Mouse (Mus musculus) forebrain, embryonic 14.5 days (tissue): ENCODE results near the gene Fbxw2. TPM values are rescaled to one million over a fixed set of nuclear protein-coding genes. Genes with fewer than 3 reads are reported as not detected.

Experiments used
- ATAC-seq: fragments of 200-750 bp; cut with Nextera tagmentation; 2 replicates; pipeline ENCODE4 v1.8.0; 2017; ENCODE audit warnings: mild to moderate bottlenecking, moderate library complexity
- DNase-seq: peaks from one replicate; pipeline ENCODE4 v3.0.0-alpha.2; 2015; ENCODE audit warnings: low spot score
- H3K27ac ChIP-seq: fragments of 300-500 bp; sonication (generic); 2 replicates; pipeline ENCODE4 v1.5.1; 2014; ENCODE audit warnings: low read depth, mild to moderate bottlenecking, control low read depth, low read length, moderate library complexity
- H3K27me3 ChIP-seq: fragments of 300-500 bp; sonication (generic); replicated peaks from 2 replicates; pipeline ENCODE4 v1.6.1; 2014; ENCODE audit warnings: low read length, control low read depth, mixed read lengths; ENCODE audit not compliant: control insufficient read depth, insufficient read depth
- H3K36me3 ChIP-seq: fragments of 300-500 bp; sonication (generic); 2 replicates; pipeline ENCODE4 v1.6.1; 2014; ENCODE audit warnings: low read length, control low read depth; ENCODE audit not compliant: control insufficient read depth, insufficient read depth
- H3K4me1 ChIP-seq: fragments of 300-500 bp; sonication (generic); 2 replicates; pipeline ENCODE4 v1.6.1; 2014; ENCODE audit warnings: antibody characterized with exemption, low read length, control low read depth; ENCODE audit not compliant: control insufficient read depth, insufficient read depth
- H3K4me2 ChIP-seq: fragments of 300-500 bp; sonication (generic); 2 replicates; pipeline ENCODE4 v1.6.1; 2014; ENCODE audit warnings: mild to moderate bottlenecking, control low read depth, low read length
- H3K4me3 ChIP-seq: fragments of 300-500 bp; sonication (generic); 2 replicates; pipeline ENCODE4 v1.5.1; 2014; ENCODE audit warnings: low read depth, low read length, control low read depth
- H3K9ac ChIP-seq: fragments of 300-500 bp; sonication (generic); 2 replicates; pipeline ENCODE4 v1.6.1; 2014; ENCODE audit warnings: mild to moderate bottlenecking, low read length, control low read depth, moderate library complexity
- H3K9me3 ChIP-seq: fragments of 300-500 bp; sonication (generic); replicated peaks from 2 replicates; pipeline ENCODE4 v1.6.1; 2016; ENCODE audit warnings: low read length, control low read depth, mixed read lengths; ENCODE audit not compliant: control insufficient read depth
- WGBS: fragments of 180-500 bp; shearing (Covaris S2); extraction: QIAGEN DNeasy Blood & Tissue Kit; methylation state at CpG from one replicate; pipeline ENCODE4 v1.1.7; 2014; 5-methylcytosine and 5-hydroxymethylcytosine counted together
- polyA plus RNA-seq: library from polyadenylated mRNA; unstranded; fragments of >200 nt; fragmentation: Nextera tagmentation; extraction: Ambion mirVana; gene quantifications from 2 replicates; pipeline ENCODE4 v1.2.1, GENCODE M21; 2014

Gene Fbxw2
- polyA plus RNA-seq, 1 experiment from 2014 or later, result 78.6 TPM

- Histone ChIP-seq H3K27ac (peak within 1 kb of the TSS; percentile 94), H3K9ac (peak within 1 kb of the TSS; percentile 94), H3K4me3 (peak within 1 kb of the TSS; percentile 90), H3K4me2 (peak within 1 kb of the TSS; percentile 68), H3K27me3 (no peaks in the 10 kb centered on the region), H3K9me3 (no peaks in the 10 kb centered on the region), H3K36me3 (no peaks in the 10 kb centered on the region), H3K4me1 (peaks cover 8% of the 10 kb centered on the region)
- peak; percentile 65 for DNase-seq
- 1% methylated on average over 13 of the region's 14 CpGs for WGBS
- peak; percentile 41; the same call in 1 of the 2 replicates for ATAC-seq
These were observed 71.4 kb downstream of the Fbxw2 start, which contains the start of gene Gapvd1 for GRCm38 (mm10) chr2:34754551-34755358. Gene Gapvd1, minus strand, starts transcription at chr2:34755232.

Other genes with a start within 250 kb of the Fbxw2 start
- 100 and 105 TPM in 2 replicates for gene Gapvd1, start 71.1 kb downstream of the Fbxw2 start, polyA plus RNA-seq
- gene Hspa5, start 54.3 kb downstream of the Fbxw2 start, polyA plus RNA-seq, result 384 and 454 TPM in 2 replicates
- 26.9 and 29.3 TPM in 2 replicates for gene Rabepk, start 26.4 kb downstream of the Fbxw2 start, polyA plus RNA-seq
- gene Gm34653, start 6.7 kb upstream of the Fbxw2 start, polyA plus RNA-seq, result not detected in 2 replicates
- 0.08 and 0.16 TPM in 2 replicates for gene Cutal, start 48.1 kb upstream of the Fbxw2 start, polyA plus RNA-seq
- gene Psmd5, start 48.7 kb upstream of the Fbxw2 start, polyA plus RNA-seq, result 120 and 129 TPM in 2 replicates
- 4.7 and 6.2 TPM in 2 replicates for gene Phf19, start 87.7 kb upstream of the Fbxw2 start, polyA plus RNA-seq
- gene Traf1, start 135.5 kb upstream of the Fbxw2 start, polyA plus RNA-seq, result 0.42 and 0.76 TPM in 2 replicates
- 0.69 and 1.1 TPM in 2 replicates for gene Hc, start 235.1 kb upstream of the Fbxw2 start, polyA plus RNA-seq